Mouse (Mus musculus): ENCODE data around the gene Ttc37. TPM values are rescaled to one million over a fixed set of nuclear protein-coding genes. Genes with fewer than 3 reads are reported as not detected.

Ttc37 gene
- polyA plus RNA-seq (2015; fragmentation: Nextera tagmentation; extraction: Ambion mirVana): 13.3 and 15.7 TPM in 2 replicates

DNA sequence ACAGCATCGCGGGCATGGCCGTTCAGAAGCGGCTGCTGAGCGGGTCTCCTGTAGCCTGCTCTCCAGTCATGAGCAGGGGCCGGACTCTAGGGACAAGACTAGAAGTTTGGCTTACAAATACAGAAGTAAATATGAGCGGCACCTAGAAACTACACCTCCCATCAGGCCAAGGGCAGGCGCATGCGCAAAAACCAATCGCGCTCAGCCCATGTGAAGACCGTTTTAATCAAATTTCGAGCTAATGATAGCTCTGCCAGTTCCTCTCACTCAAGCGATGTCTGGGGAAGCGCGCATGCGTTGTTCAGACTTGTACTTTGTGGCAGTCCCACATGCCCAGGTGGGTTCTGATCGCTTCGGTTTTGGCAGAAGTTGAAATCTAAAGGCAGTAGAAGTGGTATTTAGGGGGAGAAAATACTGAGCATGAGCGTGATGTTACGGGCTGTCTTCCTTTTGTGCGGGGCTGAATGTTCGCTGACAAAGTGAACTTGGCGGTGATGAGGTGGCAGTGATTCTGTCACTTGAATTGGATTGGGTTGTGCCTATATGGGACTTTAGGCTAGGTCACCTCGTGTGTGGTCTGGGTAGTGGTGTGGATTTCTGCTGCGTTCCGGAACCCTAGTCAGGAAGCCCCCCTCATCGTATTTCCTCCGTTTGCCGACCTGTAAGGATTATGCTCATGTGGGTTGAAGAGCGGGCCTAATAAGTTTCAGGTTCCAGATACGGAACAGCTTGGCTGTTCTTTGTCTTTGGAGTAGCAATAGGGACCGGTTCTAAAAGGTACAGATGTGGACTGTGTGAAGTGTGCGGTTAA lies at the start of gene Ttc37, which contains the start of gene Arsk:
Ttc37 (plus strand) TSS at position 242 of the 811 bp plus-strand sequence.
Arsk (minus strand) TSS at position 168 of the 811 bp plus-strand sequence.
- Histone ChIP-seq H3K4me2 (peak within 1 kb of the TSS; percentile 63), H3K9ac (peak within 1 kb of the TSS; percentile 70), H3K27ac (peak within 1 kb of the TSS; percentile 89), H3K4me3 (replicated peaks) (peak within 1 kb of the TSS; percentile 77), H3K9me3 (replicated peaks) (no peaks in the 10 kb centered on the region), H3K36me3 (peaks cover 23% of the 10 kb centered on the region), H3K4me1 (peaks cover 6% of the 10 kb centered on the region), H3K27me3 (no peaks in the 10 kb centered on the region)
- WGBS: under 1% methylated on average over 34 of the region's 34 CpGs
- ATAC-seq (replicated peaks; ENCODE audit: low FRiP score): peak; percentile 98

DNA sequence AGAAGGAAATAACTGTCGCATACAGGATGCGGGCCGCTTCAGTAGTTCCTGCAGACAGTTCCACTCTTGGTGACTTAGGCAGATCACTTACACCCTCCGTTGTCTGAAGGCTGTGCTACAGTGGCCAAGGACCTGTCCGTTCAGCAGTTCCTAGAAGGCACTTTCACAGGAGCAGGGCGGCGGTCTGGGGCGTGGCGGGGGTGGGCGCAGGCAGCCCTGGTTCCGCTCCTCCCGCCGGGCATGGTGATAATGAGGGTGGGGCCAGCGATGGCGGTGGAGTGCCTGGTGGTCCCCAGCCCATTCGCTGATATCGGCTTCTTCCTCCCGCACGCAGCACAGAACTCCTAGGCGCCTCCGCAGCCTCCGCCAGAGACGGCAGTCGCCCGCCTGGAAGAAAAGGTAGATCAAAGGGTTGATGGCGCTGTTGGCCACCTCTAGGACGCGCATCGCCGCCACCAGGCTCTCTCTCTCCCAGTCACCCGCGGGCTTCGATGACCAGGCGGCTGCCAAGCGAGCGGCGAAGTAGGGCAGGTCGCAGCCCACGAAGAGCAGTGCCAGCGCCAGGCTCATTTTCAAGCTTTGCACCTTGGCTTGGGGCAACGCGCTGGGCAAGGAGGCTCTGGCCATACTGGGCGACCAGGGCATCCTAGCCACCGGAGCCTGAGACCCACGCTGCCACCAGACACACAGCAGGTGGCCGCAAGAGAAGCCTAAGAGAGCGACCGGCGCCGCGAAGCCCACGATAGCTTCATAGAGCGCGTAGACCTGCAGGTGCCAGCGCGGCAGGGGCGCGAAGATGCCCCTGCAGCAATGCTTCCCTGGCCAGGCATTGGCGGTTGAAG lies 42.9 kb upstream of the Ttc37 start:
- Histone ChIP-seq H3K27ac (no peak overlapping the region), H3K4me1 (peaks cover 19% of the 10 kb centered on the region), H3K4me3 (replicated peaks) (peak overlapping the region; percentile 48), H3K9me3 (replicated peaks) (no peaks in the 10 kb centered on the region), H3K9ac (peak overlapping the region; percentile 41), H3K4me2 (peak overlapping the region; percentile 98), H3K36me3 (no peaks in the 10 kb centered on the region), H3K27me3 (peaks cover 48% of the 10 kb centered on the region)
- under 1% methylated on average over 57 of the region's 59 CpGs for WGBS
- ATAC-seq (replicated peaks; ENCODE audit: low FRiP score): peak; percentile 76

DNA sequence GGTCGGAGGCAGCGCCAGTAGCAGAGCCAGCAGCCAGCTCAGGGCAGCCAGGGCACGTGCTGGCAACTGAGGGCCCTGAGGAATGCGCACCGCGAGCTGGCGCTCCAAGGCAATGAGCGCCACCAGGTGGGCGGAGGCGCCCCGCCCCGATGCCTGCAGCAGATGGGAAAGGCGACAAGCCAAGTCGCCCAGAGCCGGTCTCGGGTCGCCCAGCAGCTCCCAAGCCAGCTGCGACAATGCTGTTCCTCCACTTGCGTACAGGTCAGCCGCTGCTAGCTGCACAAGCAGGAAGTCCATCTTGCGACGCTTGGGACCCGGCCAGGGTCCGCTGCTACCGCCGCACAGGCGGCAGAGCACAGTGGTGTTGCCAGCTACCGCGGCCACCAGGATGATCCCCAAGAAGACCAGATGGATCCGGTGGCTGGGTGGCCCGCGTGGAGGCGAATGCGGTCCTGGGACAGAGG lies 42.2 kb upstream of the Ttc37 start:
- WGBS: 1% methylated on average over 34 of the region's 34 CpGs
- Histone ChIP-seq H3K9ac (peak overlapping the region; percentile 41), H3K4me3 (replicated peaks) (peak overlapping the region; percentile 48), H3K4me1 (peaks cover 19% of the 10 kb centered on the region), H3K9me3 (replicated peaks) (no peaks in the 10 kb centered on the region), H3K27ac (no peak overlapping the region), H3K27me3 (peaks cover 48% of the 10 kb centered on the region), H3K4me2 (peak overlapping the region; percentile 98), H3K36me3 (no peaks in the 10 kb centered on the region)
- ATAC-seq (replicated peaks; ENCODE audit: low FRiP score): peak; percentile 90

- H3K4me2 ChIP-seq: peak within 1 kb of the TSS; percentile 98
- WGBS: 15% methylated on average over 10 of the region's 10 CpGs
- H3K36me3 ChIP-seq: no peaks in the 10 kb centered on the region
- H3K27me3 ChIP-seq: peaks cover 48% of the 10 kb centered on the region
- H3K9ac ChIP-seq: peak within 1 kb of the TSS; percentile 41
- H3K27ac ChIP-seq: no peak within 1 kb of the TSS
- peaks cover 19% of the 10 kb centered on the region for H3K4me1 ChIP-seq
- ATAC-seq (replicated peaks; ENCODE audit: low FRiP score): no peak
- no peaks in the 10 kb centered on the region for H3K9me3 ChIP-seq (replicated peaks)
- peak within 1 kb of the TSS; percentile 48 for H3K4me3 ChIP-seq (replicated peaks)
These were observed 41.7 kb upstream of the Ttc37 start, which contains the start of gene Gpr150 for GRCm38 (mm10) chr13:76056896-76057266. Gene Gpr150, minus strand, starts transcription at chr13:76056996.

DNA sequence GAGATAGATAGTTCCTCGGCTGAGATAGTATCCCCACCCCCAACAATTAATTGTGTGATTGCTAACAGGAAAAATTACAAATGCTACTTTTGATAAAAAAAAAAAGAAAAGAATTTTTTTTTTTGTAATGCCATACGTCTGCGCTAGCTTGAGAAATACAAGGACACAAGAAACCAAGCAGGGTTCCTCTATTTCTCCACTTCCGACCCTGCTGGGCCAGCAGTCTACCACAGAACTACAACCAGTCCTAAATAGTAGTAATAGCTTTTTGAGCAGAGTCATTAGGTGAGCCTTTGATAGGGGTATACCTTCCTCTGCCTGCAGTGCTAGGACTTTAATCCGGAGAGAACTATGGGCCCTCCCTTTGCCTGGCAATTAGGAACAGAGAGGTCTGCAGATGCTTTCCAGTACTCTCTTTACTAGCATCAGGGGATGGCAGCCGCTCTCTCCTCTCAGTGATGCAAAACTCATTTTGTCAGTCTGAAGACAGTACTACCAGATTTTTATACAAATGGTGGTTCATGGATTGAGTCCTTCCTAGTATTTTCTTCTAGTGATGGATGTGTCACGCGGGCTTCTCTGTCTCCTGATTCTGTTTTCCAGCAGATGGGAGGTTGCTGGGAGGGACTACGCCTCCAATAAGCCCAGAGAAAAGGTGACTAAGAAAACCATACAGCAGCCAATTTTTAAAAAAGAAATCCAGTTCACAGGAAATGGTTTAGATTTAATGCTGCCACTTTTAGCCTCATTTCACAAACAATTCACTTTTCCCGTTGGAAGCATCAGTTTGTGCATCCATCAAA lies 41.1 kb upstream of the Ttc37 start:
- H3K27me3 ChIP-seq: peaks cover 48% of the 10 kb centered on the region
- H3K36me3 ChIP-seq: no peaks in the 10 kb centered on the region
- H3K4me1 ChIP-seq: peaks cover 19% of the 10 kb centered on the region
- H3K9ac ChIP-seq: no peak overlapping the region
- WGBS: 61% methylated on average over 10 of the region's 10 CpGs
- no peaks in the 10 kb centered on the region for H3K9me3 ChIP-seq (replicated peaks)
- ATAC-seq (replicated peaks; ENCODE audit: low FRiP score): no peak
- H3K4me3 ChIP-seq (replicated peaks): no peak overlapping the region
- H3K27ac ChIP-seq: no peak overlapping the region
- no peak overlapping the region for H3K4me2 ChIP-seq

GRCm38 (mm10) chr13:76059591-76059990 lies 38.9 kb upstream of the Ttc37 start:
- H3K4me1 ChIP-seq: peaks cover 23% of the 10 kb centered on the region
- H3K36me3 ChIP-seq: peaks cover 4% of the 10 kb centered on the region; the same call in 1 of the 2 replicates
- H3K27ac ChIP-seq: no peak overlapping the region
- no peaks in the 10 kb centered on the region for H3K9me3 ChIP-seq (replicated peaks)
- H3K27me3 ChIP-seq: peaks cover 39% of the 10 kb centered on the region
- 80% methylated on average over 4 of the region's 4 CpGs for WGBS
- ATAC-seq (replicated peaks; ENCODE audit: low FRiP score): no peak
- H3K4me3 ChIP-seq (replicated peaks): no peak overlapping the region
- no peak overlapping the region for H3K4me2 ChIP-seq
- H3K9ac ChIP-seq: no peak overlapping the region

DNA sequence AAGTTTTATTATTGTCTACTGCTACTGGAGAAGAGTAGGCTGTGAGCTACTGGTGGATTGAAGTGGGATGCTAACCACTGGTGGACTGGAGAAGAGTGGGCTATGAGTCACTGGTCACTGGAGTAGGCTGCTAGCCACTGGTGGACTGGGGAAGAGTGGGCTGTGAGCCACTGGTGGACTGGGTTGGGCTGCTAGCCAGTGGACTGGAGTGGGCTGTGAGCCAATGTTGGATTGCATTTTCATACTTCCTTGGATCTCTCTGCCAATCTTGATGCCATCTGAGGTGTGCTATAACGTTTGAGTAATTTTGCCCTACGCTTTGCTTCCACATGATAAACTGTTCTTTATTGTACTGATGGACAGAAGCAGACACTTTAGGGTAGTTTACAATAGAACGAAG lies 36.4 kb upstream of the Ttc37 start:
- Histone ChIP-seq H3K9ac (no peak overlapping the region), H3K9me3 (replicated peaks) (no peaks in the 10 kb centered on the region), H3K27me3 (peaks cover 13% of the 10 kb centered on the region), H3K4me2 (no peak overlapping the region), H3K27ac (no peak overlapping the region), H3K4me1 (0 out of 2 replicates have a peak, but pooled peaks cover 7% of the 10 kb centered on the region), H3K36me3 (peaks cover 11% of the 10 kb centered on the region; the same call in 1 of the 2 replicates), H3K4me3 (replicated peaks) (no peak overlapping the region)
- 92% methylated on average over 3 of the region's 3 CpGs for whole genome bisulfite sequencing
- ATAC-seq (replicated peaks; ENCODE audit: low FRiP score): no peak

GRCm38 (mm10) chr13:76062569-76062968 lies 36.0 kb upstream of the Ttc37 start:
- Histone ChIP-seq H3K9ac (no peak overlapping the region), H3K4me1 (0 out of 2 replicates have a peak, but pooled peaks cover 7% of the 10 kb centered on the region), H3K27ac (no peak overlapping the region), H3K27me3 (peaks cover 9% of the 10 kb centered on the region), H3K4me3 (replicated peaks) (no peak overlapping the region), H3K36me3 (peaks cover 11% of the 10 kb centered on the region; the same call in 1 of the 2 replicates), H3K4me2 (no peak overlapping the region), H3K9me3 (replicated peaks) (no peaks in the 10 kb centered on the region)
- no peak for ATAC-seq (replicated peaks; ENCODE audit: low FRiP score)
- WGBS: 88% methylated on average over 3 of the region's 3 CpGs

DNA sequence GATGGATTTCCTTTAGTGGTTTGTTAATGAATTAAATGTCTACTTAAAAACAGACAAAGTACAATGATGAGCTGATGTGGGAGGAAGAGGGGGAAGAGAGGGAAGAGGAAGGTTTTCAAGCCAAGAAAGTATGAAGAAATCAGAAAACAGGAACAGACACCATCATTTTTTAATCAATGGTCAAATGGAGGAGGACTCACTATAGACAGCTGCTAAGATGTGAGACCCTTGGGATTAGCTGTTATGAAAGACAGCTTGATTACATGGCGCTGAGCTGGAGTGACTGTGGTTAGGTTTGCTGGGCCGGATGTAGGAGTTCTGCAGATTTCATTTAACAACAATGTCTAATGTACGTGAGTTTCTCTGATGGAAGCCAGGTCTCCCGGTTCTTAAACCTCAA lies 35.0 kb upstream of the Ttc37 start:
- H3K36me3 ChIP-seq: peaks cover 11% of the 10 kb centered on the region; the same call in 1 of the 2 replicates
- no peak overlapping the region for H3K4me3 ChIP-seq (replicated peaks)
- no peaks in the 10 kb centered on the region for H3K9me3 ChIP-seq (replicated peaks)
- H3K4me2 ChIP-seq: no peak overlapping the region
- no peaks in the 10 kb centered on the region for H3K27me3 ChIP-seq
- H3K4me1 ChIP-seq: 0 out of 2 replicates have a peak, but pooled peaks cover 7% of the 10 kb centered on the region
- WGBS: 74% methylated on average over 4 of the region's 4 CpGs
- H3K9ac ChIP-seq: no peak overlapping the region
- ATAC-seq (replicated peaks; ENCODE audit: low FRiP score): no peak
- H3K27ac ChIP-seq: no peak overlapping the region

DNA sequence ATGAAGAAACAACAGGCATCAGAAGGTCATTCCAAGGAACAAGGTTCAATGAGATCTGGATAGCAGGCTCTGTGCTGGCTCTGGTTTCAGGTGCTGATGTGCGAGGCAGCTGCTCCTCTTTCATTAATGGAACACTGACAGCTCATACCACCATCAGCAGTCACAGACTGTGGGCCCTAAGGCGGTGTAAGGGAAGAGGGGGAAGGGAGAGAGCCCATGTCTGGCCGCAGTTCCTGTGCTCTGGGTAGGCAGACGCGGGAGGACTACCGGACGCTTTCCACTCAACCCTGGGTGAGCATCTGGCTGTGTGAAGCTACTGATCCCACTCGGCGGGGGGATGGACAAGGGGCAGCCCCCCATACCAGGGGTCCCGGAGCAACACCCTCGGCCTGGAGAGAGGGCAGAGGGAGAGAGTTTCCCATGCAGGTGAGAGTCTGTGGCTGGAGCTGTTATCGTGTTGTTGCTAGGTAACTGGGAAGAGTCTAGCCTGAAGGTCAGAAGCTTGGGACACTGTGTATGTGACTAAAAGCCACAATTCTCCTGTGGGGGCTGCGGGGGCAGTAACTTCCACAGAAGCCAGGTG lies 34.1 kb upstream of the Ttc37 start:
- Histone ChIP-seq H3K27ac (no peak overlapping the region), H3K4me2 (0 out of 2 replicates have a peak overlapping the region, but pooled peaks have one; percentile 2), H3K9me3 (replicated peaks) (no peaks in the 10 kb centered on the region), H3K36me3 (peaks cover 11% of the 10 kb centered on the region; the same call in 1 of the 2 replicates), H3K4me1 (0 out of 2 replicates have a peak, but pooled peaks cover 7% of the 10 kb centered on the region), H3K27me3 (no peaks in the 10 kb centered on the region), H3K4me3 (replicated peaks) (no peak overlapping the region), H3K9ac (no peak overlapping the region)
- peak; percentile 65 for ATAC-seq (replicated peaks; ENCODE audit: low FRiP score)
- 83% methylated on average over 13 of the region's 13 CpGs for WGBS

GRCm38 (mm10) chr13:76074323-76074722 lies 24.2 kb upstream of the Ttc37 start:
- Histone ChIP-seq H3K4me3 (replicated peaks) (no peak overlapping the region), H3K27me3 (no peaks in the 10 kb centered on the region), H3K9ac (no peak overlapping the region), H3K9me3 (replicated peaks) (no peaks in the 10 kb centered on the region), H3K36me3 (no peaks in the 10 kb centered on the region), H3K27ac (no peak overlapping the region), H3K4me1 (no peaks in the 10 kb centered on the region), H3K4me2 (no peak overlapping the region)
- ATAC-seq (replicated peaks; ENCODE audit: low FRiP score): no peak
- 73% methylated on average over 1 of the region's 1 CpGs for WGBS
